In genomic region chr2:173179046-173179445, GRCm38 (mm10) we compare ENCODE assay signal across 30 mouse cellular contexts. TPM values are rescaled to one million over a fixed set of nuclear protein-coding genes. Genes with fewer than 3 reads are reported as not detected.
A peak's percentile ranks its signal among the peaks of the same experiment; 100 is the strongest.
DNase-seq lines count a peak whose midpoint lies in the region; ATAC-seq and TF ChIP-seq lines count a peak whose summit lies in the region.
"Had no signal": no experiment of that assay in that cellular context is flagged by ENCODE, and none has a peak within 500 bp of the region (broad histone marks: within the 10 kb centered on the region; RNA-seq: fewer than 3 reads in every experiment).

No protein-coding gene starts in this region.

- no peak overlapping the region for H3K4me3 ChIP-seq in heart, embryonic 10.5 days
- no peak overlapping the region for H3K4me3 ChIP-seq in heart, adult 2 months
- no peak overlapping the region for H3K4me3 ChIP-seq in limb, embryonic 10.5 days
- H3K4me3 ChIP-seq: embryonic facial prominence, embryonic 13.5 days; hindbrain, embryonic 13.5 days; limb, embryonic 13.5 days; liver, embryonic 12.5 days; megakaryocyte, embryonic 14.5 days; midbrain, embryonic 13.5 days had no signal

- H3K36me3 ChIP-seq in heart, embryonic 10.5 days: no peaks in the 10 kb centered on the region
- H3K36me3 ChIP-seq in heart, adult 2 months (ENCODE audit: control insufficient read depth, insufficient read depth, low read length): no peaks in the 10 kb centered on the region
- H3K36me3 ChIP-seq in limb, embryonic 10.5 days: no peaks in the 10 kb centered on the region
- H3K36me3 ChIP-seq: embryonic facial prominence, embryonic 13.5 days; hindbrain, embryonic 13.5 days; limb, embryonic 13.5 days; liver, embryonic 12.5 days; midbrain, embryonic 13.5 days had no signal

- intact Hi-C loops in heart, adult 2 months (cut with DNase I): loop anchor here (10.0 kb wide), 1 partner anchor 164 kb away; no protein-coding TSS in a partner anchor

- no peak for TF ChIP-seq EP300 in heart, adult 2 months (IDR thresholded peaks at IDR 0.05; ENCODE audit: insufficient read depth, low read depth, low read length)

- no peak for TF ChIP-seq POLR2A in heart, adult 2 months (IDR thresholded peaks at IDR 0.05; ENCODE audit: insufficient read depth, low read depth, low read length)

- no peak overlapping the region for H3K9ac ChIP-seq in heart, adult 2 months (ENCODE audit: low read depth, low read length)
- H3K9ac ChIP-seq: embryonic facial prominence, embryonic 13.5 days; forebrain, postnatal 0 days; hindbrain, embryonic 13.5 days; limb, embryonic 13.5 days; liver, embryonic 12.5 days; midbrain, embryonic 13.5 days had no signal

- ATAC-seq in cerebellum, adult (ENCODE audit: insufficient number of reproducible peaks, low FRiP score, low TSS enrichment): no peak
- ATAC-seq: forebrain, postnatal 0 days; liver, embryonic 12.5 days; lung, postnatal 0 days; midbrain, embryonic 13.5 days had no signal

- no peak for TF ChIP-seq CTCF in heart, adult 2 months (IDR thresholded peaks at IDR 0.05)

- peaks cover 55% of the 10 kb centered on the region for H3K27me3 ChIP-seq in heart, embryonic 10.5 days (ENCODE audit: insufficient read depth, poor library complexity, severe bottlenecking)
- H3K27me3 ChIP-seq in heart, adult 2 months (ENCODE audit: control insufficient read depth, insufficient read depth, low read length): no peaks in the 10 kb centered on the region
- H3K27me3 ChIP-seq in limb, embryonic 10.5 days (ENCODE audit: low read depth, poor library complexity, severe bottlenecking): peaks cover 77% of the 10 kb centered on the region
- H3K27me3 ChIP-seq: midbrain, embryonic 13.5 days had no signal

- H3K79me2 ChIP-seq in heart, adult 2 months (replicated peaks; ENCODE audit: control insufficient read depth, insufficient read depth, low read length): no peaks in the 10 kb centered on the region

- H3K4me1 ChIP-seq in heart, embryonic 10.5 days: peaks cover 10% of the 10 kb centered on the region
- H3K4me1 ChIP-seq in heart, adult 2 months (ENCODE audit: control insufficient read depth, insufficient read depth, low read length): no peaks in the 10 kb centered on the region
- H3K4me1 ChIP-seq in limb, embryonic 10.5 days: peaks cover 30% of the 10 kb centered on the region

- WGBS in heart, embryonic 10.5 days: 78% methylated on average over 7 of the region's 7 CpGs
- 80% methylated on average over 7 of the region's 7 CpGs for WGBS in heart, adult 2 months
- 85% methylated on average over 7 of the region's 7 CpGs for WGBS in limb, embryonic 10.5 days

- no peaks in the 10 kb centered on the region for H3K9me3 ChIP-seq in heart, embryonic 10.5 days
- H3K9me3 ChIP-seq in limb, embryonic 10.5 days (replicated peaks): no peaks in the 10 kb centered on the region
- H3K9me3 ChIP-seq: embryonic facial prominence, embryonic 13.5 days; hindbrain, embryonic 13.5 days; limb, embryonic 13.5 days; midbrain, embryonic 13.5 days had no signal

- peak; percentile 70 for DNase-seq in heart, embryonic 10.5 days (ENCODE audit: low spot score)
- DNase-seq in heart, adult 2 months: no peak
- peak; percentile 7 for DNase-seq in kidney, adult 9 months
- no peak for DNase-seq in kidney, postnatal 36 days
- peak; percentile 1 for DNase-seq in ovary, adult 18-20 months (ENCODE audit: low spot score)
- DNase-seq in ovary, postnatal 10 days (ENCODE audit: low spot score): no peak
- DNase-seq in limb, embryonic 10.5 days (ENCODE audit: low spot score): peak; percentile 27
- DNase-seq: adrenal gland, postnatal 14 days; cerebellum, adult 18-20 months; cerebellum, postnatal 10 days; forebrain, postnatal 0 days; heart, postnatal 36 days; right cerebral cortex, postnatal 4 days; thymus, postnatal 25 days had no signal

- H3K27ac ChIP-seq in heart, embryonic 10.5 days: no peak overlapping the region
- H3K27ac ChIP-seq in heart, adult 2 months: no peak overlapping the region
- 0 out of 2 replicates have a peak overlapping the region, but pooled peaks have one; percentile 9 for H3K27ac ChIP-seq in limb, embryonic 10.5 days
- H3K27ac ChIP-seq: embryonic facial prominence, embryonic 13.5 days; hindbrain, embryonic 13.5 days; limb, embryonic 13.5 days; liver, embryonic 12.5 days; midbrain, embryonic 13.5 days had no signal

RNA-seq across cellular contexts. Expression of gene Pck1, which starts 26.2 kb away (rescaled TPM):
- polyA plus RNA-seq in heart, embryonic 10.5 days (2016; fragmentation: Nextera tagmentation; extraction: Ambion mirVana): not detected in 2 replicates
- 10 to 100 TPM; 18.0 to 20.5 TPM for total RNA-seq in heart, adult 2 months (2021)
- polyA plus RNA-seq in heart, adult 2 months (2012; rRNA removed): 12.4 and 35.3 TPM in 2 replicates
- not detected in 2 replicates for polyA plus RNA-seq in limb, embryonic 10.5 days (2016; fragmentation: Nextera tagmentation; extraction: Ambion mirVana)
- total RNA-seq: common myeloid progenitor, adult 5-6 weeks; forebrain, postnatal 0 days; layer of hippocampus, adult 18-20 months; layer of hippocampus, postnatal 10 days; left cerebral cortex, adult 18-20 months; left cerebral cortex, postnatal 14 days; monocyte, adult 5-6 weeks had no signal
- polyA plus RNA-seq: embryonic facial prominence, embryonic 13.5 days; forebrain, embryonic 11.5 days; forebrain, postnatal 0 days; hindbrain, embryonic 13.5 days; limb, embryonic 13.5 days; midbrain, embryonic 13.5 days had no signal

RNA-seq across cellular contexts. Expression of gene Zbp1, which starts 39.7 kb away (rescaled TPM):
- polyA plus RNA-seq in heart, embryonic 10.5 days (2016; fragmentation: Nextera tagmentation; extraction: Ambion mirVana): not detected in 2 replicates
- under 1 TPM; 0.47 to 0.91 TPM for total RNA-seq in heart, adult 2 months (2021)
- polyA plus RNA-seq in heart, adult 2 months (2012; rRNA removed): 1.2 and 1.8 TPM in 2 replicates
- polyA plus RNA-seq in limb, embryonic 10.5 days (2016; fragmentation: Nextera tagmentation; extraction: Ambion mirVana): not detected in 2 replicates
- total RNA-seq: layer of hippocampus, postnatal 10 days; left cerebral cortex, adult 18-20 months; left cerebral cortex, postnatal 14 days had no signal
- polyA plus RNA-seq: forebrain, embryonic 11.5 days had no signal

RNA-seq across cellular contexts. Expression of gene Ctcfl, which starts 59.7 kb away (rescaled TPM):
- polyA plus RNA-seq in heart, embryonic 10.5 days (2016; fragmentation: Nextera tagmentation; extraction: Ambion mirVana): 0.85 and 1.1 TPM in 2 replicates
- under 1 TPM; 0.08 to 0.11 TPM for total RNA-seq in heart, adult 2 months (2021)
- polyA plus RNA-seq in heart, adult 2 months (2012; rRNA removed): 0.06 TPM in 1 of 2 replicates, not detected in the other
- 0.06 TPM in 1 of 2 replicates, not detected in the other for polyA plus RNA-seq in limb, embryonic 10.5 days (2016; fragmentation: Nextera tagmentation; extraction: Ambion mirVana)
- total RNA-seq: common myeloid progenitor, adult 5-6 weeks; forebrain, postnatal 0 days; layer of hippocampus, adult 18-20 months; layer of hippocampus, postnatal 10 days; left cerebral cortex, adult 18-20 months; left cerebral cortex, postnatal 14 days; monocyte, adult 5-6 weeks had no signal
- polyA plus RNA-seq: forebrain, embryonic 11.5 days; kidney, postnatal 0 days; lung, postnatal 0 days had no signal

Comparison
In these comparisons a context has a peak if more than half of its experiments do, and no peak if none do; other contexts are left out.
1. DNase-seq: peak in heart, embryonic 10.5 days (single experiment), kidney, adult 9 months (single experiment), ovary, adult 18-20 months (single experiment) and limb, embryonic 10.5 days (single experiment); none in heart, adult 2 months (0 of 2), kidney, postnatal 36 days (0 of 2) and ovary, postnatal 10 days (single experiment).
2. RNA of gene Pck1, which starts 26.2 kb away (polyA plus RNA-seq): 12.4 to 35.3 TPM in heart, adult 2 months; not detected in limb, embryonic 10.5 days and not detected in heart, embryonic 10.5 days; every median in the first group is over 10 times any median in the second.